Mouse (Mus musculus): Measurements from ENCODE around the gene Zbtb8os. TPM values are rescaled to one million over a fixed set of nuclear protein-coding genes. Genes with fewer than 3 reads are reported as not detected.
A peak's percentile ranks its signal among the peaks of the same experiment; 100 is the strongest.

Zbtb8os gene
- polyA plus RNA-seq, 1 experiment from 2014 or later: 42.7 TPM

DNA sequence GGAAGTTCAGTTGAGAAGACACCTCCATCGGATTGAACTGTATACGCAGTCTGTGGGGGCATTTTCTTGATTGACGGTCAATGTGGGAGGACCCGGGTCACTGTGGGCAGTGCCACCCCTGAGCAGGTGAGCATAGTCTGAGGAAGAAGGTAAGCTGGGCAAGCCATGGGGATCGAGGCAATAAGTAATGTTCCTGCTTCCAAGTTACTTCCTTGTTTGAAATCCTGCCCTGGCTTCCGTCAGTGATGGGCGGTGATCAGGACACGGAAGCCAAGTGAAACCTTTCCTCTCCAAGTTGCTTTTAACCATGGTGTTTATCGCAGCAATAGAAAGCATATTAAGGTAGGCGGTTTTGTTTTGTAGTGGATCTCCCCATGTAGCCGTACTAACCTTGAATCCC lies 50.2 kb downstream of the Zbtb8os start:
- no peaks in the 10 kb centered on the region for H3K9me3 ChIP-seq (ENCODE audit: control insufficient read depth, low read length)
- H3K27ac ChIP-seq (ENCODE audit: low read depth, low read length): no peak overlapping the region
- no peak overlapping the region for H3K4me2 ChIP-seq (replicated peaks; ENCODE audit: low read depth, low read length)
- no peak overlapping the region for H3K4me3 ChIP-seq (ENCODE audit: low read depth, low read length)
- no peaks in the 10 kb centered on the region for H3K36me3 ChIP-seq (ENCODE audit: control insufficient read depth, insufficient read depth, low read length)
- ATAC-seq (ENCODE audit: low FRiP score): no peak
- WGBS: 88% methylated on average over 11 of the region's 11 CpGs
- H3K4me1 ChIP-seq (replicated peaks; ENCODE audit: control insufficient read depth, insufficient read depth, low read length): 0 out of 2 replicates have a peak, but pooled peaks cover 3% of the 10 kb centered on the region
- no peak overlapping the region for H3K9ac ChIP-seq (ENCODE audit: low read depth, low read length)
- H3K27me3 ChIP-seq (ENCODE audit: control insufficient read depth, insufficient read depth, low read length): no peaks in the 10 kb centered on the region
- no peak for DNase-seq (ENCODE audit: low spot score)

DNA sequence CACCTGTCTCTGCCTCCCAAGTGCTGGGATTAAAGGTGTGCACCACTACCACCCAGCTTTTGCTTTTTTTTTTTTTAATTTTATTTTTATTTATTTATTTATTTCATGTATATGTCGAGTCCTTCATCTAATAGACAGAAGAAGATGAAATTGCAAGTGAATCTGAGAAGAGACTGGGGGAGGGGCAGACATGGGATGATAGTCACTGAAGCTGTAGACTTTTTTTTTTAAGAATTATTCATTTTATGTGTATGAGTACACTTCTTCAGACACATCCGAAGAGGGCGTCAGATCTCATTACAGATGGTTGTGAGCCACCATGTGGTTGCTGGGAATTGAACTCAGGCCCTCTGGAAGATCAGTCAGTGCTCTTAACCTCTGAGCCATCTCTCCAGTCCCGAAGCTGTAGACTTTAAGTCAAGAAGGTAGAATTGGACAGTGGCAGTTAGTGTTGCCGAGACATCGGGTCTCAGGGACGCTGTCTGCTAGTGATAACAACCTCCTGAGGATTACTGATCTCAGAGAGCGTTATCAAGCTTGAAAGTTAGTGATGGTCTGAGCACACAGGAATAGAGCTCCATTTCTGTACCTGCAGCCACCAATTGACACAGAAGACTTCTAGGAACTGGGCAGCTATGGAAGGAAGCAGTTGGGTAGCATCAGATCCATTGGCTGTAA lies 50.9 kb downstream of the Zbtb8os start:
- no peak for ATAC-seq (ENCODE audit: low FRiP score)
- no peaks in the 10 kb centered on the region for H3K27me3 ChIP-seq (ENCODE audit: control insufficient read depth, insufficient read depth, low read length)
- 90% methylated on average over 8 of the region's 8 CpGs for WGBS

DNA sequence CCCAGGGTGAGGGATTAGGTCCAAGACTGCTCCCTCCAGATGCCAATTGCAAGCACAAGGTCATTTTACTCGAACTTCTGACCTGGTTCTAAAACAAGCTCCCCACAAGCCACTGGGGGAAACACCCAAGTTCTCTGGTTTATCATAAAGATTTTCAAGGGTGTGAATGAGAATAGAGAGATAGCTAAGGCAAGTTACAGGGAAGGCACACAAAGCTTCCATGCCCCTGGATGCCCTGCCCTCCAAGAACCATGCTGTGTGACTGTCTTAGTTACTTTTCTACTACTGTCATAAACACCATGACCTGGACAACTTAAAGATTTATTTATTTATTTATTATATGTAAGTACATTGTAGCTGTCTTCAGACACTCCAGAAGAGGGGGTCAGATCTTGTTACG lies 51.5 kb downstream of the Zbtb8os start:
- Histone ChIP-seq H3K9ac (ENCODE audit: low read depth, low read length) (no peak overlapping the region), H3K4me2 (replicated peaks; ENCODE audit: low read depth, low read length) (no peak overlapping the region), H3K4me3 (ENCODE audit: low read depth, low read length) (no peak overlapping the region), H3K4me1 (replicated peaks; ENCODE audit: control insufficient read depth, insufficient read depth, low read length) (0 out of 2 replicates have a peak, but pooled peaks cover 3% of the 10 kb centered on the region), H3K27me3 (ENCODE audit: control insufficient read depth, insufficient read depth, low read length) (no peaks in the 10 kb centered on the region), H3K9me3 (ENCODE audit: control insufficient read depth, low read length) (no peaks in the 10 kb centered on the region), H3K36me3 (ENCODE audit: control insufficient read depth, insufficient read depth, low read length) (no peaks in the 10 kb centered on the region), H3K27ac (ENCODE audit: low read depth, low read length) (no peak overlapping the region)
- WGBS: 72% methylated on average over 1 of the region's 2 CpGs
- DNase-seq (ENCODE audit: low spot score): no peak
- no peak for ATAC-seq (ENCODE audit: low FRiP score)

More for the DNA sequence above, 50.9 kb downstream of the Zbtb8os start:
- no peak overlapping the region for H3K9ac ChIP-seq (ENCODE audit: low read depth, low read length)
- no peak overlapping the region for H3K4me2 ChIP-seq (replicated peaks; ENCODE audit: low read depth, low read length)
- H3K36me3 ChIP-seq (ENCODE audit: control insufficient read depth, insufficient read depth, low read length): no peaks in the 10 kb centered on the region
- H3K4me3 ChIP-seq (ENCODE audit: low read depth, low read length): no peak overlapping the region
- no peak for DNase-seq (ENCODE audit: low spot score)
- H3K9me3 ChIP-seq (ENCODE audit: control insufficient read depth, low read length): no peaks in the 10 kb centered on the region
- H3K27ac ChIP-seq (ENCODE audit: low read depth, low read length): no peak overlapping the region
- H3K4me1 ChIP-seq (replicated peaks; ENCODE audit: control insufficient read depth, insufficient read depth, low read length): 0 out of 2 replicates have a peak, but pooled peaks cover 3% of the 10 kb centered on the region

DNA sequence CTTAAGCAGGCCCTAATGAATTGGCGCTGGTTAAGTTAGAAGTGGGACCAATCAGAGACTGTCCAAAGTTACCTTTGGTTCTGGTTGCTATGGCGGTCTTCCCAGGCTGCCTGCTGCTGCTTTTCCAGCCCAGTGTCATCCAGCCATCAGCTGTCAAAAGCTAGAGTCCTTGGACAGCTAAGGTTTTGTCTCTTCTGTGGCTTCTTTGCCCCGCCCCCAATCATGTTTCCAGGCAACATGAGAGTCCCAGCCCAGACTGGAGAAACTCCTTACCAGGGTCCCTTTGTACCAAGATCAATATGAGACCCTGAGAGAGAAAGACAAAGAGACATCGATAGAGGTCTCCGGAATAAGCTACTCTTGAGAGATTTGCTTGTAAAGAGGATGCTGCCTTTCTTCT lies 52.9 kb downstream of the Zbtb8os start:
- Histone ChIP-seq H3K9me3 (ENCODE audit: control insufficient read depth, low read length) (no peaks in the 10 kb centered on the region), H3K4me1 (replicated peaks; ENCODE audit: control insufficient read depth, insufficient read depth, low read length) (0 out of 2 replicates have a peak, but pooled peaks cover 3% of the 10 kb centered on the region)

DNA sequence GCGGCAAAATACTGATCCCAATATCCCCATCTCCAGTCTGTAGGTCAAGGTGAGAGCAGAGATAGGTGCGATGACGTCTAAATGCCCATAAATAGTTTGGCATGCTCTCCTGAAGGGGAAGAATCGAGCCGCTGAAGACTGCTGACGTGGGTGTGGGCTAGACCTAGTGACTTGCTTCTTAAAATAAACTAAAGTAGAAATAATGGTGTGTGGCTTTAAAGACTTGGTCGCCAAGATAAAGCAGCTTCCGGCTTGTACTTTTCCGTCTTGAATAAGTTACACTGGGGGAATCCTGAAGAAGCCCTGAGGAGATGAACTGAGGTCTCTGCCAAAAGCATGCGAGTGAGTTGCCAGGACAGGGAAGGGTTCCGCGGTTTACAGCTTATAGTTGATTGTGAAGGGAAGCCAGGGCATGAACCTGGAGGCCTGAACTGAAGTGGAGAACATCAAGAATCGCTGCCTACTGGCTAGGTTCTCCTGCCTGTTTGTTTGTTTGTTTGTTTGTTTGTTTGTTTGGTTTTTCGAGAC lies 54.8 kb downstream of the Zbtb8os start:
- ATAC-seq (ENCODE audit: low FRiP score) (no peak), DNase-seq (ENCODE audit: low spot score) (no peak)
- H3K4me2 ChIP-seq (replicated peaks; ENCODE audit: low read depth, low read length): no peak overlapping the region
- H3K36me3 ChIP-seq (ENCODE audit: control insufficient read depth, insufficient read depth, low read length): no peaks in the 10 kb centered on the region
- H3K27ac ChIP-seq (ENCODE audit: low read depth, low read length): no peak overlapping the region
- 91% methylated on average over 14 of the region's 14 CpGs for whole genome bisulfite sequencing
- no peak overlapping the region for H3K9ac ChIP-seq (ENCODE audit: low read depth, low read length)
- H3K4me3 ChIP-seq (ENCODE audit: low read depth, low read length): no peak overlapping the region
- 0 out of 2 replicates have a peak, but pooled peaks cover 3% of the 10 kb centered on the region for H3K4me1 ChIP-seq (replicated peaks; ENCODE audit: control insufficient read depth, insufficient read depth, low read length)
- H3K9me3 ChIP-seq (ENCODE audit: control insufficient read depth, low read length): no peaks in the 10 kb centered on the region
- no peaks in the 10 kb centered on the region for H3K27me3 ChIP-seq (ENCODE audit: control insufficient read depth, insufficient read depth, low read length)

More for the DNA sequence above, 52.9 kb downstream of the Zbtb8os start:
- ATAC-seq (ENCODE audit: low FRiP score) (no peak), DNase-seq (ENCODE audit: low spot score) (peak; percentile 65)
- H3K27ac ChIP-seq (ENCODE audit: low read depth, low read length): no peak overlapping the region
- WGBS: 55% methylated on average over 5 of the region's 5 CpGs
- H3K4me3 ChIP-seq (ENCODE audit: low read depth, low read length): no peak overlapping the region
- H3K4me2 ChIP-seq (replicated peaks; ENCODE audit: low read depth, low read length): no peak overlapping the region
- H3K36me3 ChIP-seq (ENCODE audit: control insufficient read depth, insufficient read depth, low read length): no peaks in the 10 kb centered on the region
- H3K9ac ChIP-seq (ENCODE audit: low read depth, low read length): no peak overlapping the region
- H3K27me3 ChIP-seq (ENCODE audit: control insufficient read depth, insufficient read depth, low read length): no peaks in the 10 kb centered on the region

DNA sequence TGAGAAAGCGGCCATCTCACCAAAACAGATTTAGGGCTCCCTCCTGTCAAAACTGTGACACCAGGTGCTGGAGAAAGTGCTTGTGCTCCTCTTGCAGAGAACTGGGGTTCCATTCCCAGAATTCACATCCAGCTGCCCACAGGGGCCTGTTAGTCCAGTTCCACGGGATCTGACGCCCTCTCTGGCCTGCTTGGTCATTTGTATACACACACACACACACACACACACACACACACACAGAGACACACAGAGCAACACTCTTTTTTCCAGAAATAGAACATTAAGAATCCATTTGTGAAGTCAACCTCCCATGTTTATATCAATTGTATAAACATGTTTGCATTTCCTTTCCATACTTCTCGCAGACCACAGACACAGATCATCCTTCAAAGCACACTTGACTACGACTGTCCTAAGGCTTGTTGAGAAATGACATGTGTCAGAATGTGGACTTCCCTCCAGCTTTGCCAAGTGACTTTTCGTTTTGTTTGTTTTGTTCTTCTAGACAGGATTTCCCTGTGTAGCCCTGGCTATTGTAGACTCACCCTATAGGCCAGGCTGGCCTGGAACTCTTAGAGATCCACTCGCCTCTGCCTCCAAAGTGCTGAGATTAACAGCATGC lies 55.6 kb downstream of the Zbtb8os start:
- no peak for DNase-seq (ENCODE audit: low spot score)
- H3K4me3 ChIP-seq (ENCODE audit: low read depth, low read length): no peak overlapping the region
- no peaks in the 10 kb centered on the region for H3K27me3 ChIP-seq (ENCODE audit: control insufficient read depth, insufficient read depth, low read length)
- H3K9me3 ChIP-seq (ENCODE audit: control insufficient read depth, low read length): no peaks in the 10 kb centered on the region
- no peaks in the 10 kb centered on the region for H3K36me3 ChIP-seq (ENCODE audit: control insufficient read depth, insufficient read depth, low read length)
- 0 out of 2 replicates have a peak, but pooled peaks cover 3% of the 10 kb centered on the region for H3K4me1 ChIP-seq (replicated peaks; ENCODE audit: control insufficient read depth, insufficient read depth, low read length)
- no peak for ATAC-seq (ENCODE audit: low FRiP score)
- 91% methylated on average over 7 of the region's 7 CpGs for WGBS
- H3K27ac ChIP-seq (ENCODE audit: low read depth, low read length): no peak overlapping the region
- no peak overlapping the region for H3K4me2 ChIP-seq (replicated peaks; ENCODE audit: low read depth, low read length)
- no peak overlapping the region for H3K9ac ChIP-seq (ENCODE audit: low read depth, low read length)

DNA sequence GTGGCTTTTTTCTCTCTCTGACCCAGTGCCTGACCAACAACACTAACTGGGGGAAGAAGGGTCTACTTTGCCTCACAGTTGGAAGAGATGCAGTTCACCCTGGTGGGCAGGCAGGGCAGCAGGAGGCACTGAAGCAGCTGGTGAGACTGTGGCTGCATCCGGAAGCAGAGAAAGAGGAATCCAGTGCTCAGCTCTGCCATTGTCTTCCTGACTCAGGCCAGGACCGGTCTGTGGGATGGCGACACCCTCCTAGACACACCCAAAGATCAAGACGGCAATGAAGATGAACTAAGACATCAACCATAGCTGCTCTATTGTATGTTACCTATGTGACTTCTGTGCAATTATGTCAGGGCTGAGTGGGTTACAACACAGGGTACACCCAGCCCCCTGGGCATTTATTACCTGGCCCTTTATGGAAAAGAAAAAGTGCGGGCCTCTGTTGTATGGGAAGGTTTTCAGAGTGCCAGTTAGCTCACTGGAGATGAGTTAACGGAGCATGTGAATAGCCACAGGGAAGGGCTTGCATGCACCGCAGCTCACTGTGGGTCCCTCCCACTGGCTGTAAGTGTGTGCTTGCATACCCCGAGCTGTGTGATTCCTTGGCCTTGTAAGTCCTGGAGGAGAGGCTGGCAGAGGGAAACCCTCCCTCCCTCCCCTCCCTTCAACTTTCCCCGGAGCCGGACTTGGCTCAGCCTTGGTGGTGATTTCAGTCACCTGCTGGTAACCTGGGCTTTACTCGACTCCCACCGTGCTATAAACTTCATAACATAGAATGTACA lies 58.8 kb downstream of the Zbtb8os start:
- DNase-seq (ENCODE audit: low spot score) (no peak), ATAC-seq (ENCODE audit: low FRiP score) (no peak)
- no peak overlapping the region for H3K9ac ChIP-seq (ENCODE audit: low read depth, low read length)
- H3K4me2 ChIP-seq (replicated peaks; ENCODE audit: low read depth, low read length): no peak overlapping the region
- no peak overlapping the region for H3K27ac ChIP-seq (ENCODE audit: low read depth, low read length)
- H3K36me3 ChIP-seq (ENCODE audit: control insufficient read depth, insufficient read depth, low read length): no peaks in the 10 kb centered on the region
- H3K4me1 ChIP-seq (replicated peaks; ENCODE audit: control insufficient read depth, insufficient read depth, low read length): no peaks in the 10 kb centered on the region
- no peaks in the 10 kb centered on the region for H3K27me3 ChIP-seq (ENCODE audit: control insufficient read depth, insufficient read depth, low read length)
- H3K4me3 ChIP-seq (ENCODE audit: low read depth, low read length): no peak overlapping the region
- WGBS: 50% methylated on average over 12 of the region's 12 CpGs
- H3K9me3 ChIP-seq (ENCODE audit: control insufficient read depth, low read length): no peaks in the 10 kb centered on the region

DNA sequence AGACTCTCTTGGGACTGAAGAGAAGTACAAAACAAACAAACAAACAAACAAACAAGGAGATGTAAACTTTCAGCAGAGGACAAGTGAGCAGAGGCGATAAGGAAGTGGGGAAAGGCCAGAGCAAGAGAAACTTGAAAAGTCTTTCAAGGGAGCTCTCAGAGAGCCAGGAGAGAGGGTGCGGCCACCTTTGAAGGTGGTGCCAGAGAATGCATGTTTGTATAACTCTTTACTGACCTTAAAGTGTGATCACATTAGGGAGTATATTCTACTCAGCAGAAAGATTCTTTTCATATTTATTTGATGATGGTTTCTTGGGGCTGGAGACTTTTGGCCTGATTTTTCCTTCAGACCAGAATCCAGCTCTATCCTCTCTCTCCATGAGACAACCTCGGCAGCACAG lies 61.5 kb downstream of the Zbtb8os start:
- Histone ChIP-seq H3K4me2 (replicated peaks; ENCODE audit: low read depth, low read length) (no peak overlapping the region), H3K27ac (ENCODE audit: low read depth, low read length) (no peak overlapping the region), H3K27me3 (ENCODE audit: control insufficient read depth, insufficient read depth, low read length) (no peaks in the 10 kb centered on the region), H3K36me3 (ENCODE audit: control insufficient read depth, insufficient read depth, low read length) (no peaks in the 10 kb centered on the region), H3K9me3 (ENCODE audit: control insufficient read depth, low read length) (no peaks in the 10 kb centered on the region), H3K4me3 (ENCODE audit: low read depth, low read length) (no peak overlapping the region), H3K4me1 (replicated peaks; ENCODE audit: control insufficient read depth, insufficient read depth, low read length) (no peaks in the 10 kb centered on the region), H3K9ac (ENCODE audit: low read depth, low read length) (no peak overlapping the region)
- WGBS: 93% methylated on average over 3 of the region's 3 CpGs
- DNase-seq (ENCODE audit: low spot score): no peak
- ATAC-seq (ENCODE audit: low FRiP score): no peak

All from hindbrain, embryonic 11.5 days (tissue).